Mouse (Mus musculus): ENCODE measurements around the gene Nufip2.

DNA sequence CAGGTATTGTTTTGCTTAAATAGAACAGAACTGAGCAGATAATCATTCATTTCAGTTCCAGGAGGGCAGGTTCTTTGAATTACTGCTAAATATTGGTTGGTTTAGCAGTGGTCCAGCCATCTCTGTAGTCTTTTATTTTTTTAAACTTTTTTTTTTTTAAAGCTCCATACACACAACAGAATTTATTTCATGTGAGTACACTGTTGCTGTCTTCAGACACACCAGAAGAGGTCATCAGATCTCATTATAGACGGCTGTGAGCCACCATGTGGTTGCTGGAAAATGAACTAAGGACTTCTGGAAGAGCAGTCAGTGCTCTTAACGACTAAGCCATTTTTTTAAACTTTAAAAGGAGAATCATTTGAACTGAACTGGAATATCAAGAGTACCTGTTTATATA is 11.3 kb downstream of the Nufip2 start:
- TF ChIP-seq CTCF (IDR thresholded peaks at IDR 0.05; ENCODE audit: borderline replicate concordance, insufficient read depth, low read depth, low read length) (no peak), POLR2A (IDR thresholded peaks at IDR 0.05; ENCODE audit: borderline replicate concordance, insufficient read depth, low read length) (no peak)
